Mouse (Mus musculus): ENCODE results near the gene Rell1.
"Not testable (repeated sequence)": the region's sequence is repeated elsewhere in the genome, so short reads cannot be mapped to it uniquely, and the experiment has no call there.

Rell1 gene

DNA sequence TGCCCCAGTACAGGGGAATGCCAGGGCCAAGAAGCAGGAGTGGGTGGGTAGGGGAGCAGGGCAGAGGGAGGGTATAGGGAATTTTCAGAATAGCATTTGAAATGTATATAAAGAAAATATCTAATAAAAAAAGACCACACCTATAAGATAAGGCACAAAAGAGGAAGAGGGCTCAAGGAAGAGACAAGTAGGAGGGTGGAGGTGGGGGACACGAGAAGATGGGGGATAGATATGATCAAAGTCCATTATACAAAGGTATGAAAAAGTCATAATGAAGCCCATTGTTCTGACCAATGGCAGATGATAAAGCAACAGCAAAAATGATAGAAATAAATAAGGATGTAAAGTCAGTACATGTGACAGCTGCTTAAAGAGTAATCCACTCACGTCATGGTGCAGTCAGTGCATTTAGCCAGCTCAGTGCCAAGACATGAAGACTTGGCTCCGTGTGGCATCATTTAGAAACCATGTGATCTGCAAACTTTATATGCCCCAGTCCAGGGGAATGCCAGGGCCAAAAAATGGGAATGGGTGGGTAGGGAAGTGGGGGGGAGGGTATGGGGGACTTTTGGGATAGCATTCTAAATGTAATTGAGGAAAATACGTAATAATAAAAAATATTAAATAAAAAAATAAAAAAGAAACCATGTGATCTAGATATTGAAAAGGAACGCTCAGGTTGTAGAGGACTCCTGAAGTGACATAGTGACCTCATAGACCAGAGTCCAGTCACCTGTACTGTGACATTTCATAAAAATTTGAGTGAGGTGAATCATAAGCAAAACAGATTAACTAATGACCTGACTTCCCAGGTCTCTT lies 71.5 kb downstream of the Rell1 start:
- not testable (repeated sequence) for DNase-seq (ENCODE audit: low spot score)

DNA sequence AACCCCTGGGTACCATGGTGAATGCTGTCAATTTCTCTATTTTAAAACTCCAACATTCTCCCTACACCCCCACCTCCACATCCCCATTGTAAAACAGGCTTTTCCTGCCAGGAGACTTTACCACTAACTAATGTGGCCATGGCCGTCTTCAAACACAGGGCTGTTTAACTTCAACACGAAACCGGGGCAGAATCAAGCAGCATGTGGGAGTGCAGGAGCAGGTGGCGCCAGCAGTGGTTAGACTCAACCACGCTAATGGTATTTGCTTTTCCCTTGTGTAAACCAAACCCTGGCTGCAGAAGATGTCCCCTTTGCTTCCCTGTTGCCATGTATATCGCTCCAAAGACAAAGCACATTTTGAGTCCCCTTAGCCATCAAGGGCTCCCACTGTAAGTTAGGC lies 76.8 kb downstream of the Rell1 start:
- no peak for DNase-seq (ENCODE audit: low spot score)

- DNase-seq (ENCODE audit: low spot score) = no peak
Observed at GRCm38 (mm10) chr5:63891241-63891640, 77.5 kb downstream of the Rell1 start.

GRCm38 (mm10) chr5:63887111-63887510 lies 81.6 kb downstream of the Rell1 start:
- no peak for DNase-seq (ENCODE audit: low spot score)

GRCm38 (mm10) chr5:63886709-63887108 lies 82.0 kb downstream of the Rell1 start:
- no peak for DNase-seq (ENCODE audit: low spot score)

DNA sequence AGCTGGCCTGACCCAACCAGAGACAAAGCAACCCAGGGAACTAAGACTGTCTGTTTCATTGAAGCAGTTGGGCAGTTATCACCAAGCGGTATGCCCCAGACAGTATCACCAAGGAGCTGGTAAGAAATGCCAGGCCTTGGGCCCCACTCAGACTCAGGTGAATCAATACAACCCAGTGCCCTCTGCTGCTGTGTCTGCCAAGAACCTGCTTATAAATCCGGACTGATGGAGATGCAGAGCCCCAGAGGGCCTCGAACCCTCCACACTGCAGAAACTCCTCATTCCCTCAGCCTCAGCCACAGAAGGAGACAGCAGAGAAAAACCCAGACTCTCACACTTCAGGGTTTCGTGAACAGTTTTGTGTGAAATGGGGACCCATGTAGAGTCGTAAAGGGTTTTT lies 82.4 kb downstream of the Rell1 start:
- DNase-seq (ENCODE audit: low spot score) = no peak

- no peak for DNase-seq (ENCODE audit: low spot score)
Observed at GRCm38 (mm10) chr5:63879026-63879425, 89.7 kb downstream of the Rell1 start.

DNA sequence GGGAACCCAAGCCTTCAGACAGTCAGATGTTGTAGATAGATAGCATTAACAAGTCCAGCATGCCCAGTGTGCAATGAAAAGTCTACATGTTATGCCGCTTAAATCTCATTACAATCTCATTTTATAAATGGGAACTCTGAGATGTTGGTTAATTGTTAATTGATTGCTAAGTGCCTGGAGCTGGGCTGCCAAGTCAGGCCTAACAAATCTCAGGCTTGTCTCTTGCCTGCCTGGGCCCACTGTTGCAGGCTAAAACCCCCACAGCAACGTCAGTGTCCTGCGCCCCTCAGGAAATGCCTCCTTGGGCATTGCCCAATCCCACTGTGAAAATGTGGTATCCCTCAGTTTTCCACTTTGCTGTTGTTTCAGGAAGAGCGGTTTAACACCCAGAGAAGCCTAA lies 92.6 kb downstream of the Rell1 start:
- DNase-seq (ENCODE audit: low spot score) = no peak

- DNase-seq (ENCODE audit: low spot score) = no peak
Observed at GRCm38 (mm10) chr5:63874880-63875279, 93.8 kb downstream of the Rell1 start.

DNA sequence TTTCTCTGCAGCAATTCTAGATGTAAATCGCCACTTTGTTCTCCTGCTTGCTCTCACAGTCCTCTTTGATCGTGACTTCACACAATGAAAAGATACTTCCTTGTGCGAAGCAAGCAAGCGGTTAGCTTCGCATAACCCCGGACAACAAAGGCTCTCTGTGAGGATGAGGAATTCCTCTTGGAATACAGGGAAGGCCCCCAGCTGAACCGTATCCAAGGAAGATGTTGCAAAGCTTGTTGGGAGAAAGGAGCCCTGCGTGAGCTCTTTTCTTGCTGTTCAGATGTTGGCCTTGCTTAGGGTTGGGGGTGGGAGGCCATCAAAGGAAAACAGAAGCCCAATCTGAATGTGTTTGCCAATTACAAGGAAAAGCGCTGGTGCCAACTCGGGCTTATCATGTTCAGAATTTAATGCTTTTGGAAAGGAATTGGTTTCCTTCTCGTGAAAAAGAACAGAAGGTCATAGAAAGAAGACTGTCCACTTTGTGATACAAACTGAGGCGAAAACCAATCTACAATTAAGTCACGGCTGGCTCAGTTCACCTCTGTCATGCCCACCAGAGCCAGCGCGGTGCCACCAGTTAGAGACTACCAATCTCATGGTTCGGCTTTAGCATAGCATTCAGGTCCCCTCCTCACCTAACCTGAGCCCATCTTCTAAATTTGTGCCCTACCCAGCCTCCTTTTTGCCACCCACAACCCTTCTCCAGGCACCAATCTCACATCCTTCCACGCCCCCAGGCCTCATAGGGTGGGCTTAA lies 96.3 kb downstream of the Rell1 start:
- peak; percentile 62 for DNase-seq (ENCODE audit: low spot score)

DNA sequence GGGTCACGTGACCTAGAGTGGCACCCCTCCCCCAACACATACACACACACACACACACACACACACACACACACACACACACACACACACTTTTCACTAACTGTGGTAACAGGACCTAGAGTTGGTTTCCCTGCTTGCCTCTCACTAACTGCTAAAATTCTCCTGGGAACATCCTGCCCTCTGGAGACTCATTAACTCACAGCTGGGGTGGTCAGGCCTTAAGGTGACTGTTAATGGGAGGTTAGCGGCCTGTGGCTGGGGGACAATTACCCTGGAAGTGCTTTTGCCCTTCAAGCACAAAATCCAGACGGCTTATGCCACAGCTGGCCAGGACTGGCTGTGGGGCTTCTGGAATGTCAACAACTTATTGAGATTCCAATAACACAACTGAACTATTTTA lies 101.3 kb downstream of the Rell1 start:
- DNase-seq (ENCODE audit: low spot score) = no peak

- DNase-seq (ENCODE audit: low spot score) = no peak
Observed at GRCm38 (mm10) chr5:63858901-63859300, 109.8 kb downstream of the Rell1 start.

All from testis, postnatal 14 days (tissue).